Mouse (Mus musculus) embryonic facial prominence, embryonic 10.5 days (tissue): Measurements from ENCODE around the gene Abcg8. TPM values are rescaled to one million over a fixed set of nuclear protein-coding genes. Genes with fewer than 3 reads are reported as not detected.

Source experiments
- DNase-seq: peaks from one replicate; pipeline ENCODE4 v3.0.0-alpha.2; 2017; ENCODE audit warnings: low spot score
- H3K27ac ChIP-seq: fragments of 300-500 bp; sonication (generic); replicated peaks from 2 replicates; pipeline ENCODE4 v1.5.1; 2016; ENCODE audit warnings: mild to moderate bottlenecking
- H3K27me3 ChIP-seq: fragments of 300-500 bp; sonication (generic); replicated peaks from 2 replicates; pipeline ENCODE4 v1.6.1; 2016; ENCODE audit warnings: low read depth, mild to moderate bottlenecking; ENCODE audit not compliant: poor library complexity, severe bottlenecking
- H3K36me3 ChIP-seq: fragments of 300-500 bp; sonication (generic); replicated peaks from 2 replicates; pipeline ENCODE4 v1.6.1; 2016; ENCODE audit warnings: mild to moderate bottlenecking, moderate library complexity
- H3K4me1 ChIP-seq: fragments of 300-500 bp; sonication (generic); 2 replicates; pipeline ENCODE4 v1.6.1; 2016
- H3K4me3 ChIP-seq: fragments of 300-500 bp; sonication (generic); 2 replicates; pipeline ENCODE4 v1.5.1; 2016; ENCODE audit warnings: mild to moderate bottlenecking, moderate library complexity
- H3K9me3 ChIP-seq: fragments of 300-500 bp; sonication (generic); 2 replicates; pipeline ENCODE4 v1.6.1; 2016; ENCODE audit warnings: mild to moderate bottlenecking
- WGBS: fragments of 180-500 bp; shearing (Covaris S2); methylation state at CpG from one replicate; pipeline ENCODE4 v1.1.7; 2016; 5-methylcytosine and 5-hydroxymethylcytosine counted together
- polyA plus RNA-seq: library from polyadenylated mRNA; unstranded; fragments of >200 nt; fragmentation: Nextera tagmentation; extraction: Ambion mirVana; gene quantifications from 2 replicates; pipeline ENCODE4 v1.2.1, GENCODE M21; 2016

Gene Abcg8
- polyA plus RNA-seq, 1 experiment from 2014 or later, result 0.10 TPM

DNA sequence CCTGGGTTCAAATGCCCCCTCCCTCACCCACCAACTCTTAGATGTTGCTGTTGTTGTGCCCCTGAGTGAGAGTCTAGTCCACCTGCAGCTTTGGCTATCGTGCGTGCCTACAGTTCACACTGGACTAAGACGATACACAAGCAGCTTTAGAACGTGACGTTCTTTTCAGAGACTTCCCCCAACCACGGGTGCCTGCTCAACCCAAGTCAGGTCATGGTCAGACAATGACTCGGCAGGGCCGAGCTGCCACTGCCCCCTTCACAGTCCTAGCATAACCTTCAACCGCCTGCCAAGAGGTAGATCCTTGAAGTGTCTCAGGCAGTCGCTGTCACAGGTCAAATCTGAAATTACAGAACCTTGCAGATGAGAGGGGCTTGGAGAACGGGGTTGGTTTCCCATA lies 12.7 kb downstream of the Abcg8 start:
- DNase-seq, result no peak
- H3K27ac ChIP-seq, result peak overlapping the region; percentile 72; the same call in 1 of the 2 replicates
- no peak overlapping the region for H3K4me3 ChIP-seq
- no peaks in the 10 kb centered on the region for H3K27me3 ChIP-seq
- WGBS, result 89% methylated on average over 11 of the region's 11 CpGs
- no peaks in the 10 kb centered on the region for H3K9me3 ChIP-seq
- no peaks in the 10 kb centered on the region for H3K36me3 ChIP-seq
- peaks cover 43% of the 10 kb centered on the region for H3K4me1 ChIP-seq

DNA sequence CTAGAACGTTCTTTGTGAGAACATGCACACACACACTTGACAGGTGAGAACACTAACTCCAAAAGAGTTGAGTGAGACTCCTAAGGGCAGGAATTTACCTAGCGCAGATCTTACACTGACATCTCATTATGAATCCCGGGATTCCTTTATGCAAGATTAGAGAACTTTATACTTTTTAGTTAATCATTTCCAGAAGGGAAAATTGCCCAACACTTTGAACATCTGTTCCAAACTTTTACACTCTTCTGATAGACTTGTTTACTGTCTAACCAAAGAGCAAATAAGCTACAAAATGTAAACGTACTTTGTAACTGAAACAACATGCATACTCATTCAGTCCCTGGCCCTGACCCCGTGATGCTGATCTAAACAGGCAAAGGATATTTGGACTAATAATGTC lies 13.2 kb downstream of the Abcg8 start:
- H3K27ac ChIP-seq, result no peak overlapping the region
- no peaks in the 10 kb centered on the region for H3K27me3 ChIP-seq
- 76% methylated on average over 5 of the region's 5 CpGs for WGBS
- H3K9me3 ChIP-seq, result no peaks in the 10 kb centered on the region
- H3K4me1 ChIP-seq, result peaks cover 38% of the 10 kb centered on the region
- no peak for DNase-seq
- no peaks in the 10 kb centered on the region for H3K36me3 ChIP-seq
- H3K4me3 ChIP-seq, result no peak overlapping the region

DNA sequence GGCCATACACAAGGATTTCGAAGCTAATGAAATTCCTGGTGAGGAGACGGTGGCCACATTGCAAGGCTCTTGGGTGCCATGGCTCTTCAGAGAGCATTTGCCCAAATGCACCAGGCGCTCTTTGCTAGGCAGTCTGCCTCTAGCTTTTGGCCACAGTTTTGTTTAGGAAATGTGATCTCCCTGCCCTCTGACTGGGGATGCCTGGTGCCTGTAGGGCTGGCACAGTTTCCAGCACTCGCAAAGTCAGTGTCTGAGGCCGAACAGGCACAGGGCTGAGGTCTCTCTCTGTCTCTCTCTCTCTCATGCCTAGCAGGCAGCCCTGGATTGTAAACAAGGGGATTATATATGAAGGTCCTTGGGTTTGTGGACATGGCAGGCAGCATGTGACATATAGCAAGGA lies 14.0 kb downstream of the Abcg8 start:
- Histone ChIP-seq H3K9me3 (no peaks in the 10 kb centered on the region), H3K36me3 (no peaks in the 10 kb centered on the region), H3K27me3 (0 out of 2 replicates have a peak, but pooled peaks cover 1% of the 10 kb centered on the region), H3K4me1 (peaks cover 30% of the 10 kb centered on the region), H3K4me3 (no peak overlapping the region), H3K27ac (peak overlapping the region; percentile 49; the same call in 1 of the 2 replicates)
- 70% methylated on average over 5 of the region's 5 CpGs for WGBS
- DNase-seq, result no peak

DNA sequence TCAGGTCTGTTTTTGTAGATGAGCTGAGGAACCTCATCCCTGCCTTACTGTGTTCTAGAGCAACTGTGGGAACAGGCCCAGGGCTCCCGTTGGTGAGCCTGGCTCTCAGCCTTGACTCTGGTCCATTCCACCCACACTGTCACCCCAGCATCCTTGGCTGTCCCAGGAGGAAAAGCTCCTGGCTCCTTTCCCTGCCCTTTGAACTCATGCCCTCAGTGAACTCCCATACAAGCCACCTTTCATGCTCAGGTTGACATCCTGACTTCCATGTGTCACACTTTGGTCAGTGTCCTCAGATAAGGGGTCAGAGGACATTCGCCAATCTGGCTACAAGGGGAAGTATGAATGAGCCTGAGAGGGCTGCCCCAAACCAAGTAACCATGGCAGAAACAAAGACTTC lies 17.6 kb downstream of the Abcg8 start:
- no peaks in the 10 kb centered on the region for H3K36me3 ChIP-seq
- H3K4me1 ChIP-seq, result peaks cover 27% of the 10 kb centered on the region
- no peak overlapping the region for H3K4me3 ChIP-seq
- WGBS, result 77% methylated on average over 2 of the region's 2 CpGs
- DNase-seq, result no peak
- no peaks in the 10 kb centered on the region for H3K9me3 ChIP-seq
- peaks cover 8% of the 10 kb centered on the region; the same call in 1 of the 2 replicates for H3K27me3 ChIP-seq
- H3K27ac ChIP-seq, result no peak overlapping the region

DNA sequence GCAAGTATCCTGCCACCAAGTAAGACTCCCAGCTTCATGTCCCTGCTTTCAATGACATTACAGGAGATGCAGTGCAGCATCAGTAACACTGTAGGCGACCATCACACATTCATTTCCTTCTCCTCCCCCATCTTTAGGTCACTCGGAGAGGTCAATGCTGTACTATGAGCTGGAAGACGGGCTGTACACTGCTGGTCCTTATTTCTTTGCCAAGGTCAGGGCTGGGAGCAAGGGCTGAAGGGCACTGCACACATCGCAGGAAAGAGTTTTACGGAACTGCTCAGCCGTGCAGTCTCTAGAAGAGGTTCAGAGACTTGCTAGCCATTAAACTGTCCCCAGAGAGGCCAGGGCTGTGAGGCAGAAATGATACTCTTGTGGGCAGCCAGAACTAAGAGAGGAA lies 20.4 kb downstream of the Abcg8 start:
- Histone ChIP-seq H3K27ac (no peak overlapping the region), H3K9me3 (no peaks in the 10 kb centered on the region), H3K27me3 (peaks cover 8% of the 10 kb centered on the region; the same call in 1 of the 2 replicates), H3K4me3 (no peak overlapping the region), H3K36me3 (no peaks in the 10 kb centered on the region), H3K4me1 (peaks cover 25% of the 10 kb centered on the region)
- 61% methylated on average over 6 of the region's 6 CpGs for WGBS
- DNase-seq, result no peak

DNA sequence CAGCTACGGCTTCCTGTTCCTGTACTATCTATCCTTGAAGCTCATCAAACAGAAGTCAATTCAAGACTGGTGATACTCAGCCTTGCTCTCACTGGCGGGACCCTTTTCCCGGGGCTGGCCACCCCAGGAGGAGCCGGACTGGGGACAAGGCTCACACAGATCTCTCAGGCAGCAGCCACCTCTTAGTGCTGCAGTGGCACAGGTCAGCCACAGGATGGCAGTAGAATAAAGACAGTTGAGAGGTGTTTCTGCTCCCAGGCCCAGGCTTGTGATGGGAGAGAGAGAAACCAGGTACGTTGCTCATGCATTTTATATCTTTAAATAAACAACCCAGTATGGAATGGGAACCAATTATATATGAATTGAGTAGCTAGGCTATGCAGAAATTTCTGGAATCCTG lies 22.6 kb downstream of the Abcg8 start:
- peak; percentile 72 for DNase-seq
- Histone ChIP-seq H3K27ac (no peak overlapping the region), H3K36me3 (peaks cover 2% of the 10 kb centered on the region; the same call in 1 of the 2 replicates), H3K4me3 (no peak overlapping the region), H3K4me1 (peaks cover 37% of the 10 kb centered on the region), H3K27me3 (peaks cover 8% of the 10 kb centered on the region; the same call in 1 of the 2 replicates), H3K9me3 (no peaks in the 10 kb centered on the region)
- WGBS, result 28% methylated on average over 5 of the region's 5 CpGs

DNA sequence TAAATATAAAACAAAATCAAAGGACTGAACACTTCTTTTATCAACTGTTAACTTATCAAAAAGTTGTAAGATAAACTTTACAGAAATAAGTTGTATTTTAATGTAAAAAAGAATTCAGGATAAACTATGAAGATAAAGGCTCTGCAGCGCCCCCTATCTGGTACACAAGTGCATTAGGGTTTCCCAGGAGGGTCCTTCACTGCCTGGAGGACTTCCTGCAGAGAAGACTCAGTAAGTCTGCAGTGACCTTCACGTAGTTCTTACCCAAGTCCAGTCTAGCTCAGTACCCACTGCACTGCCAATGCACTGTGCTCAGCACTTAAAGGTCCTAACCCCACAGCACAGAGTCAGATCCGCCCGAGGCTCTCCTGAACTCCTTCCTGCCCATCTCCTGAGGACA lies 31.3 kb downstream of the Abcg8 start:
- Histone ChIP-seq H3K27ac (no peak overlapping the region), H3K36me3 (peaks cover 71% of the 10 kb centered on the region), H3K27me3 (no peaks in the 10 kb centered on the region), H3K9me3 (no peaks in the 10 kb centered on the region), H3K4me3 (no peak overlapping the region), H3K4me1 (peaks cover 20% of the 10 kb centered on the region)
- no peak for DNase-seq
- WGBS, result 65% methylated on average over 4 of the region's 4 CpGs

DNA sequence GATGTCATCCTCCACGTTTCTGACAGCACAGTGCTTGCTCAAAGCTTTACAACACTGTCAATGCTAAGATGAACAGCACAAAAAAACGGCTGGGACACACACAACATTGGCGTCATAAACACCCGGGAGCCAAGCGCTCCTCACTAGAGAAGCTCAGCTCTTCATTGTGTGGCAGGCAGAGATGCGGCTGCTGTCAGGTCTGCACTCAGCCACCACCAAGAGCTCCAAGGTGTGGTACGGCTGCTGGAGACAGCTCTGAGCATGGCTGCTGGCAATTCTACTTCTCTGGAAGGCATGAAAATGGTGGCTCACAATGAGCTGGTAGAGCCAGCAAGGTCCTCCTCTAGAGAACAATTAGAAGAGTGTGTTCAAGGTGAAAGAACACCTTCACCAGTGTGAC lies 32.7 kb downstream of the Abcg8 start:
- Histone ChIP-seq H3K9me3 (no peaks in the 10 kb centered on the region), H3K27ac (peak overlapping the region; percentile 44; the same call in 1 of the 2 replicates), H3K4me3 (no peak overlapping the region), H3K27me3 (no peaks in the 10 kb centered on the region), H3K4me1 (peaks cover 12% of the 10 kb centered on the region), H3K36me3 (peaks cover 80% of the 10 kb centered on the region)
- no peak for DNase-seq
- WGBS, result 88% methylated on average over 7 of the region's 7 CpGs

DNA sequence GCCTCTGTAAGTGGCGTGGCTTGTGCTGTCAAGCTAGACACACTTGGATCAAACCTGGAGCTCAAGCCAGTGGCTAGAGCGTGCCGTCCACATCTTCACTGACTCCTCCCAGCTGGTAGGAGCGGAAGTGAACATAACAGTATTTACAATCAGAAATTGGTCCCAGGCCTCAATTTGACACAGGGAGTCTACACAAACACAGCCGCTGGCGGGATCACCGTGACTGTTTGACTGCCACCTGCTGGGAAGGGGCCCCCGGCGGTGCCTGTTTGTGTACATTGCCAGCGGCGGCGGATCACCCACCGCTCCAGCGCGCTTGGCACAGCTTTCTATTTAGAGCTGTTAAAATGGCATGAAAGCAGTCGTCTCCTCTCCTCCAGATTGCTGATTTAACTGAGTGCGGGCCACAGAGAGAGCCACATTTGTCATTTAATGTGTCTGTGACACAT lies 33.3 kb downstream of the Abcg8 start:
- Histone ChIP-seq H3K27ac (no peak overlapping the region), H3K4me1 (peaks cover 12% of the 10 kb centered on the region), H3K9me3 (no peaks in the 10 kb centered on the region), H3K36me3 (peaks cover 78% of the 10 kb centered on the region), H3K27me3 (no peaks in the 10 kb centered on the region), H3K4me3 (no peak overlapping the region)
- peak; percentile 66 for DNase-seq
- 59% methylated on average over 17 of the region's 17 CpGs for WGBS

DNA sequence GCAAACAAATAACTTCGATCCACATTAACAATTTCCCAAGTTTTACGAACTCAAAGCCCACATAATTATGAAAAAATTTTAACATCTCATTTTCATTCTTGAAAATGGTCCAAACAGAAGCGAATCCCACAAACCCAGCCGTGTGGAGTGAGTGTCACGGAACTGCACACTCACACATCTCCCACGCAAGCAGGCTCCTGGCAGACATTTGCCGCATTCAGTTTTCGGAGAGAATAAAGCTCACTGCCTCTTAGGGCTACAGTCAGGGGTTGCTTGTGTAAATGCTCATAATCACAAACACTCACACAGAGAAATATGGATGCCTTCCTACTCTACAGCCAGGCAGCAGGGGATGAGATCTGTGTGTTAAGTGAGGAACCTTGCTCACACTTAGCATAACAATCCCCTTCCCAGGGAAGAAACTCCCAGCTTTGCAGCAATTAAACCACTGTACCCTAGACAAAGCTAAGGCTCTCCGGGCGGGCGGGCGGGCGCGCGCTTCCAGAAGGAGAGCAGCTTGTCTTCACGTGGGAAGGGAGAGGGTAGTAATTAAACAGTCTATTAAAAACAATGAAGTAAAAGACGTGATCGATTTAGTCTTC lies 37.6 kb downstream of the Abcg8 start:
- H3K4me3 ChIP-seq, result no peak overlapping the region
- H3K27me3 ChIP-seq, result no peaks in the 10 kb centered on the region
- 85% methylated on average over 18 of the region's 18 CpGs for WGBS
- H3K27ac ChIP-seq, result no peak overlapping the region
- no peak for DNase-seq
- peaks cover 31% of the 10 kb centered on the region for H3K4me1 ChIP-seq
- H3K36me3 ChIP-seq, result peaks cover 63% of the 10 kb centered on the region
- H3K9me3 ChIP-seq, result no peaks in the 10 kb centered on the region

DNA sequence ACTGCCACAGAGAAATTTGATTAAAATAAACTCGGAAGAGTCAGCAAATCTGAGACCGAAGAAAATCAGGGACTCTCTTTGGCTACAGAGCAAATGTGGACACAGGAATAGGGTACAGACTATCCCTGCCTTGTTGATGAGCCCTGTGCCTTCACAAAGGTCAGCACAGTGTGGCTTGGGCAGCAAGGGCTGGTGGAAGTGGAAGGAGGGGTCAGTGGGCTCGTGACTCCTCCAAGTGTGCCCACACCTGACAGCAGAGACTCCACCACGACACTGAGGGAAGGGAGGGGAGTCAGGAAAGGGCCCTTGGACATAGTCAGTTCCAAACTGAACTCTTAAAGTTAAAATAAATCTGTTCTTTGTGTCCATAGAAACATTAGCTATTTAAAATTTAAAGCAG lies 38.8 kb downstream of the Abcg8 start:
- 61% methylated on average over 4 of the region's 4 CpGs for WGBS
- Histone ChIP-seq H3K9me3 (no peaks in the 10 kb centered on the region), H3K36me3 (peaks cover 50% of the 10 kb centered on the region), H3K4me1 (peaks cover 23% of the 10 kb centered on the region), H3K27ac (no peak overlapping the region), H3K4me3 (no peak overlapping the region), H3K27me3 (no peaks in the 10 kb centered on the region)
- no peak for DNase-seq

DNA sequence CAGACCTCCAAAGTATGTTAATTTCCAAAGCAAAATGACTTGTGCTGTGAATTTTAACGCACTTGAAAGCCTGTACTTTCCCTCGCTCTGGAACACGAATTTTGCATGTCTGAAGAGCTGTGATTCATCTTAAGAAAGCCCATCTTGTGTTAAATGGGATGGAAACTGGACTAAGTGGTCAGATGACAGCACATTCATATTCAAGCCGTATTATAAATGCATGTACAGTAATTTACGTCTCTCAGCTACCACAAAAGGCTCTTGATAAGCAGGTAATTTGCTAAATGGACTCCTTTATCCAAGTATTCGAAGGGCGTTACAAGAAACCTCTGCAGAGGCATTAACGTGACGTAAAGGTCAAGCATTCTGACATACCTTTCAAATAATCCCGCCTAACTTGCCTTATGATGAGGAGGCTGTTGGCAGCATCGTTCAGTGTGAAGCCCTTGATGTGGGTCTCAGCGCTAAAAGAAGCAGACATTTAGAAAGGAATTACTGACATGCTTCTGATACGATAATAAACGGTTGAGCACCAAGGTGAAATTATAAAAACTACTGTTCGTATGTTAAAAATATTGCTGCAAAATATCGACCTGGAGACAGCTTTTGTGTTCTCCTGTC lies 40.3 kb downstream of the Abcg8 start:
- no peak overlapping the region for H3K27ac ChIP-seq
- peaks cover 56% of the 10 kb centered on the region for H3K36me3 ChIP-seq
- WGBS, result 76% methylated on average over 16 of the region's 16 CpGs
- no peak overlapping the region for H3K4me3 ChIP-seq
- H3K9me3 ChIP-seq, result no peaks in the 10 kb centered on the region
- peaks cover 33% of the 10 kb centered on the region for H3K4me1 ChIP-seq
- no peaks in the 10 kb centered on the region for H3K27me3 ChIP-seq
- no peak for DNase-seq

DNA sequence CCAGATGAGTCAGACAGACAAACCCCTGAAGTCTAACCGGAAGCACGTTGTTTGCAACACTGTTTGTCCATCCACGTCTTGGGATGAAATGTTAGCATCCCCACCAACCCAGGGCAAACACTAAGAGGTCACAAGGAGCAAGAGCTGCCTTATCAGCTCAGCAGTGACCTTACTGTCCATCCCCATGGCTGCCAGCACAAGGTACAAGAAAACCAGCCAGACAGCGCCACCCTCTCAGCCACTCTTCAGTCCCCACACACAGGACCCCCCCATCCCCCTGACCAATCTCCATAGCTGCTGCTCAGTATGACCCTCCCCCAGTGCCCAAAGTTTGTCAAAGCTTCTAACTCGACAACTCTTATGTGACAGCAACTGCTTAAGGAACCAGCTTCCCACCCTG lies 41.3 kb downstream of the Abcg8 start:
- Histone ChIP-seq H3K4me1 (peaks cover 33% of the 10 kb centered on the region), H3K36me3 (peaks cover 56% of the 10 kb centered on the region), H3K27ac (peak overlapping the region; percentile 55), H3K9me3 (no peaks in the 10 kb centered on the region), H3K4me3 (no peak overlapping the region), H3K27me3 (no peaks in the 10 kb centered on the region)
- DNase-seq, result no peak
- WGBS, result 53% methylated on average over 5 of the region's 5 CpGs
